Mouse (Mus musculus) liver, embryonic 16.5 days (tissue): ENCODE results near the gene Nol3. TPM values are rescaled to one million over a fixed set of nuclear protein-coding genes. Genes with fewer than 3 reads are reported as not detected.
"Not testable (repeated sequence)": the region's sequence is repeated elsewhere in the genome, so short reads cannot be mapped to it uniquely, and the experiment has no call there.

ENCODE experiments used
- ATAC-seq: fragments of 200-750 bp; cut with Nextera tagmentation; 2 replicates; pipeline ENCODE4 v1.8.0; 2017; ENCODE audit warnings: low read depth, mild to moderate bottlenecking, moderate number of reproducible peaks, moderate library complexity
- H3K27ac ChIP-seq: fragments of 300-500 bp; sonication (generic); 2 replicates; pipeline ENCODE4 v1.5.1; 2014; ENCODE audit warnings: mild to moderate bottlenecking, low read length
- H3K27me3 ChIP-seq: fragments of 300-500 bp; sonication (generic); 2 replicates; pipeline ENCODE4 v1.6.1; 2014; ENCODE audit warnings: low read depth, low read length, mixed read lengths; ENCODE audit not compliant: control insufficient read depth, insufficient read depth
- H3K36me3 ChIP-seq: fragments of 300-500 bp; sonication (generic); 2 replicates; pipeline ENCODE4 v1.6.1; 2014; ENCODE audit warnings: mild to moderate bottlenecking; ENCODE audit not compliant: control insufficient read depth, insufficient read depth
- H3K4me1 ChIP-seq: fragments of 300-500 bp; sonication (generic); 2 replicates; pipeline ENCODE4 v1.6.1; 2014; ENCODE audit warnings: low read depth, low read length, mixed read lengths; ENCODE audit not compliant: control insufficient read depth
- H3K4me2 ChIP-seq: fragments of 300-500 bp; sonication (generic); 2 replicates; pipeline ENCODE4 v1.6.1; 2014; ENCODE audit warnings: low read depth, low read length, mixed read lengths
- H3K4me3 ChIP-seq: fragments of 300-500 bp; sonication (generic); 2 replicates; pipeline ENCODE4 v1.5.1; 2014; ENCODE audit warnings: low read depth, mild to moderate bottlenecking, low read length
- H3K9ac ChIP-seq: fragments of 300-500 bp; sonication (generic); 2 replicates; pipeline ENCODE4 v1.6.1; 2014; ENCODE audit warnings: low read depth, low read length
- H3K9me3 ChIP-seq: fragments of 300-500 bp; sonication (generic); replicated peaks from 2 replicates; pipeline ENCODE4 v1.6.1; 2016; ENCODE audit warnings: low read length; ENCODE audit not compliant: control insufficient read depth
- WGBS: fragments of 180-500 bp; shearing (Covaris S2); extraction: QIAGEN DNeasy Blood & Tissue Kit; methylation state at CpG from one replicate; pipeline ENCODE4 v1.1.7; 2014; ENCODE audit not compliant: insufficient replicate concordance; 5-methylcytosine and 5-hydroxymethylcytosine counted together
- polyA plus RNA-seq: library from polyadenylated mRNA; unstranded; fragments of >200 nt; fragmentation: Nextera tagmentation; extraction: Ambion mirVana; gene quantifications from 2 replicates; pipeline ENCODE4 v1.2.1, GENCODE M21; 2015

Gene Nol3
- polyA plus RNA-seq, 1 experiment from 2014 or later: 0.19 TPM

DNA sequence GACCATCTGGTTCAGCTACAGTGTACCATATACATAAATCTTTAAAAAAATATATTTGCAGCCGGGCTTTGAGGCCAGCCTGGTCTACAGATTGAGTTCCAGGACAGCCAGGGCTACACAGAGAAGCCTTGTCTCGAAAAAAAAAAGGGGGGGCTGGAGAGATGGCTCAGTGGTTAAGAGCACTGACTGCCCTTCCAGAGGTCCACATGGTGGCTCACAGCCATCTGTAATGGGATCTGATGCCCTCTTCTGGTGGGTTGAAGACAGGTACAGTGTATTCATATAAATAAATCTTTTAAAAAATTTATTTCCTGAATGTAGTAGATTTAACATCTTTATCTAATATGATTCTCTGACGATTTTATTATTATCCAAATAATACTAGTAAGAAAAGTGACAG, 15.9 kb downstream of the Nol3 start:
- not testable (repeated sequence) for H3K27ac ChIP-seq, H3K9ac ChIP-seq, H3K4me2 ChIP-seq, H3K36me3 ChIP-seq, H3K9me3 ChIP-seq, H3K4me3 ChIP-seq, ATAC-seq
- Histone ChIP-seq H3K4me1 (peaks cover 30% of the 10 kb centered on the region), H3K27me3 (peaks cover 15% of the 10 kb centered on the region)
- 44% methylated on average over 3 of the region's 3 CpGs for WGBS

DNA sequence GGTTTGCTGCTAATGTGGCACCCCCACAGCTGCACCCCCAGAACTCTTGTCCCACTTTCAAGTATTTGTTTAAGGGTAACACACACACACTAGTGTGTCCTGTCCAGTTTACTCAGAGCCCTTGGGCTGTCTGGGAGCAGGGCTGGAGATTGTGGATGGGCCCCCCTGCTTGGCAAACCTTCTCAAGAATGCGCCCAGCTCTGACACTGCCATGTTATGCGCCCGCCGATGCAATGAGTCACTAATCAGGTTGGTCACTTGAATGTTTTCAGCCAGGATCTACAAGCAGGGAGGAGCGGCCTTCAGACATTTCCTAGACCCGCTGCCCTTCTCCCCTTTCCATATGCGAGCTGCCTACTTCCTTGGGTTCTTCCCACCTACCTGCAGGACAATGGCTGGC, 16.5 kb downstream of the Nol3 start:
- H3K9ac ChIP-seq: no peak overlapping the region
- H3K36me3 ChIP-seq: no peaks in the 10 kb centered on the region
- peaks cover 15% of the 10 kb centered on the region for H3K27me3 ChIP-seq
- H3K4me3 ChIP-seq: no peak overlapping the region
- no peaks in the 10 kb centered on the region for H3K9me3 ChIP-seq
- no peak for ATAC-seq
- no peak overlapping the region for H3K27ac ChIP-seq
- no peak overlapping the region for H3K4me2 ChIP-seq
- WGBS: 80% methylated on average over 7 of the region's 7 CpGs
- H3K4me1 ChIP-seq: peaks cover 30% of the 10 kb centered on the region

DNA sequence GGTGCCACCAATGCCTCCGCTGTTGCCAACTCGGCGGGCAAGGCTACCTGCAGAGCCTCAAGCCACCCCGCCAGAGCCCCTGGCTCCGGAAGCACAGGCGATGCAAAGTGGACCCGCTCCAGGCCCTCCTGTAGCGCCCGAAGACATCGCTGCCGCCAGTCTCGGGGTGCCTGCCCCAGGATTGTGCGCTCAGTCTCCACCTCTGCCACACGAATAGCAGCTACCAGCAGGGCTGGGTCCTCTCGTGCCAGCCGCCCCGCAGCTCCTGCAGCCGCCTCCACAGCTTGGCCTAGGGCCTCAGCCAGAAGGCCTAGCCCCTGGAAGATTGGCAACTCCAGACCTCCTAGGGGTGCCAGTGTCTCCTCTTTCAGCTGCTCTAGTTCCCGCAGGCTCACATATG, 17.5 kb downstream of the Nol3 start:
- Histone ChIP-seq H3K9me3 (no peaks in the 10 kb centered on the region), H3K27ac (no peak overlapping the region), H3K4me2 (no peak overlapping the region), H3K9ac (no peak overlapping the region), H3K36me3 (no peaks in the 10 kb centered on the region), H3K4me3 (no peak overlapping the region), H3K4me1 (peaks cover 30% of the 10 kb centered on the region), H3K27me3 (peaks cover 15% of the 10 kb centered on the region)
- 83% methylated on average over 19 of the region's 19 CpGs for WGBS
- ATAC-seq: no peak

DNA sequence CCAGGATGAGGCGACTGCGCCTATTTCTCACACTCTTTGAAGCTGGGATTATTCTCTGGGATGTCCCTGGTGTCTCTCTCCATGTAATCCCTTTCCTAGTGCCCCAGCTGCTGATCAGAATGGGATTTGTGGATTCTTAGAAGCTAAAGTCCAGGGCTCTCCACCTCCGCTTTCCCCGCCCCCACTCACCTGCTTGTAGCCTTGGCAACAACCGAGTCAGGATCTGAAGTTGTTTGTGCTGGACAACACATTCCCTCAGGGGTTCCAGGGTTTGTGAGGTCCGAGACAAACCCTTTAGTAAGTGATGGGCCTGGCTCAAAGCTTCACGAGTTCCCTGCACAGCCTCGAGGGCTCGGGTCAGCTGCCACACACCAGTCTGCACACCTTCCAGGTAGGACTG, 18.8 kb downstream of the Nol3 start:
- Histone ChIP-seq H3K27ac (no peak overlapping the region), H3K9me3 (no peaks in the 10 kb centered on the region), H3K36me3 (peaks cover 4% of the 10 kb centered on the region; the same call in 1 of the 2 replicates), H3K27me3 (peaks cover 11% of the 10 kb centered on the region), H3K4me2 (no peak overlapping the region), H3K9ac (no peak overlapping the region), H3K4me1 (peaks cover 27% of the 10 kb centered on the region), H3K4me3 (peak overlapping the region; percentile 0; the same call in 1 of the 2 replicates)
- ATAC-seq: no peak
- 71% methylated on average over 9 of the region's 9 CpGs for WGBS

DNA sequence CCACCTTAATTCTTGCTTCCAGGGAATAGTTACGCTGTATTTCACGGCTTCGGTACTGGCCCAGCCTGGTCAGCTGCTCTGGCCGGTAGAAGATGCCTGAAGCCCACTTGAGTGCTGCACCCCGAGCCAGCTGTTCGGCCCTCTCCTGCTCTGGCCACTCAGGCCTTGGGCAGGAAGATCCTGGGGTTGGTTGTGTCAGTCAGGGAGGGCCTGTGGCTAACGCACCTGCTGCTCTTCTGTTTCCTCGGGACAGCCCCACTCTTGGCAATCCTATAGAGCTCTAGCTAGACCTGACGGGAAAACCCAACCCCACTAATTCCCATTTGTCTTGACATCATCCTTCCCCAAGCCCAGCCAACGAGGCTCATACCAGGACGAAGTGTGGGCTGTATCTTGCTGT, 19.3 kb downstream of the Nol3 start:
- no peak overlapping the region for H3K4me2 ChIP-seq
- peaks cover 6% of the 10 kb centered on the region for H3K36me3 ChIP-seq
- ATAC-seq: no peak
- H3K4me1 ChIP-seq: peaks cover 23% of the 10 kb centered on the region
- H3K9ac ChIP-seq: no peak overlapping the region
- peaks cover 6% of the 10 kb centered on the region for H3K27me3 ChIP-seq
- 60% methylated on average over 11 of the region's 11 CpGs for WGBS
- H3K27ac ChIP-seq: no peak overlapping the region
- H3K9me3 ChIP-seq: no peaks in the 10 kb centered on the region
- H3K4me3 ChIP-seq: peak overlapping the region; percentile 0; the same call in 1 of the 2 replicates

DNA sequence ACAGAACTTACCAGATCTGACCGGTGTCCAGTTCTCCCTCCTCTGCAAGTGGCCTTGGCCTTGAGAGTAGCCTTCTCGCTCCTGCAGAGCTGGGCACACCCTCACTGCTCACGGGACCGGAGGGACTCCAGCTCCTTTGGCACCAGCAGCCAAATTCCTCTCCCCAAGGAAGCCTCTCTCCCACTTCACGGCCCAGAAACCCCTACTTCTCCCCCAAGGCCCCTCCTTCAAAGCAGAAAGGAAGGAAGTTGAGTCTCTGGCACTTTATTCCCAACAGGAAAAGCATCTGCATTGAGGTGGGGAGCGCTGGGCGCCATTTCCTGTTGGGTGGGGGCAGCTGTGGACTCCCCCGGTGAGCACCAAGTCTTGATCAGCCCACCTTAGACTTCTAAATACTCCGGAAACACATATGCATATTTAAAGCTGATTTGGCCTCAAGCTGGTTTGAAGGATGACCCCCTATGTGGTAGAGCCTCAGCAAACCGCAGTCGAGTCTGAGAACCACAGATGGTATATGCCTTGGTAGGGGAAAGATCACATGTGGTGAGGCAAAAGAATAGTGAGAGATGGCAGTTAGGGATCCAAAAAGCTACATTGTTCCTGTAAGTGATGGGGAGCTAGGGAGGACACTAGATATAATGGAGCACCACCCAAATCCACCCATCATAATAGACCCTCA, 20.1 kb downstream of the Nol3 start, which contains the start of gene Exoc3l:
TSS of gene Exoc3l (minus strand) at position 207 of the 679 bp plus-strand sequence.
- no peaks in the 10 kb centered on the region for H3K9me3 ChIP-seq
- H3K4me1 ChIP-seq: peaks cover 19% of the 10 kb centered on the region
- H3K36me3 ChIP-seq: peaks cover 13% of the 10 kb centered on the region
- H3K4me3 ChIP-seq: peak within 1 kb of the TSS; percentile 97
- no peaks in the 10 kb centered on the region for H3K27me3 ChIP-seq
- peak within 1 kb of the TSS; percentile 86 for H3K27ac ChIP-seq
- no peak for ATAC-seq
- H3K4me2 ChIP-seq: peak within 1 kb of the TSS; percentile 80
- 23% methylated on average over 11 of the region's 11 CpGs for WGBS
- H3K9ac ChIP-seq: peak within 1 kb of the TSS; percentile 98

DNA sequence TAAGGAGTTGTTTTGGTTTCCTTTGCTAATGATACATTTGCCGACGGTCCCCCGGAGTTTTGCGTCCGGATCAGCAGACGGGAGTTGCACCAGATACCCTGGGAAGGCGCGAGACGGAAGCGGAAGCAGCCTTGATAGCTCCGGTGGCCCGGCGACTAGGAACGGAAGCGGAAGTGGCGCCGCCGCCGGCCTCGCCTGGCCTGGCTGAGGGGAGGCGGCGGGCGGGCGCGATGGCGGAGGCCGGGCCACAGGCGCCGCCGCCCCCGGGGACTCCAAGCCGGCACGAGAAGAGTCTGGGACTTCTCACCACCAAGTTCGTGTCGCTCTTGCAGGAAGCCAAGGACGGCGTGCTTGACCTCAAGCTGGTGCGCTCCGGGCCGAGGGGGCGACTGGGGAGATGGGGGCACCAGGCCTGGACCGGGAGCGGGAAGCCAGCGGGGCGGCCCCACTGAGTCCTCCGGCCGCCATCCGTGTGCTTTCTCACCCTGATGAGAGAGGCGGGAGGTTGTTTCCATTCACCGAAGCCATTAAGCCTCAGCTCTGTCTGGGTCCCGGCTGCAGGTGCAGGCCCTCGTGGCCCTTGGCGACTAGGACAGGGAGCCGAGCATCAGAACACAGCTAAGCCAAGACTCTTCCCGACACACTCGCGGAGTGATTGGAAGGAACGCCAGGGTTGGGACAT, 21.7 kb downstream of the Nol3 start, which contains the start of gene E2f4:
TSS of gene E2f4 (plus strand) at position 153 of the 682 bp plus-strand sequence.
- Histone ChIP-seq H3K4me3 (peak within 1 kb of the TSS; percentile 97), H3K4me2 (peak within 1 kb of the TSS; percentile 80), H3K9me3 (no peaks in the 10 kb centered on the region), H3K9ac (peak within 1 kb of the TSS; percentile 98), H3K36me3 (peaks cover 29% of the 10 kb centered on the region), H3K4me1 (peaks cover 28% of the 10 kb centered on the region), H3K27me3 (no peaks in the 10 kb centered on the region), H3K27ac (peak within 1 kb of the TSS; percentile 86)
- WGBS: under 1% methylated on average over 52 of the region's 58 CpGs
- peak; percentile 66 for ATAC-seq

DNA sequence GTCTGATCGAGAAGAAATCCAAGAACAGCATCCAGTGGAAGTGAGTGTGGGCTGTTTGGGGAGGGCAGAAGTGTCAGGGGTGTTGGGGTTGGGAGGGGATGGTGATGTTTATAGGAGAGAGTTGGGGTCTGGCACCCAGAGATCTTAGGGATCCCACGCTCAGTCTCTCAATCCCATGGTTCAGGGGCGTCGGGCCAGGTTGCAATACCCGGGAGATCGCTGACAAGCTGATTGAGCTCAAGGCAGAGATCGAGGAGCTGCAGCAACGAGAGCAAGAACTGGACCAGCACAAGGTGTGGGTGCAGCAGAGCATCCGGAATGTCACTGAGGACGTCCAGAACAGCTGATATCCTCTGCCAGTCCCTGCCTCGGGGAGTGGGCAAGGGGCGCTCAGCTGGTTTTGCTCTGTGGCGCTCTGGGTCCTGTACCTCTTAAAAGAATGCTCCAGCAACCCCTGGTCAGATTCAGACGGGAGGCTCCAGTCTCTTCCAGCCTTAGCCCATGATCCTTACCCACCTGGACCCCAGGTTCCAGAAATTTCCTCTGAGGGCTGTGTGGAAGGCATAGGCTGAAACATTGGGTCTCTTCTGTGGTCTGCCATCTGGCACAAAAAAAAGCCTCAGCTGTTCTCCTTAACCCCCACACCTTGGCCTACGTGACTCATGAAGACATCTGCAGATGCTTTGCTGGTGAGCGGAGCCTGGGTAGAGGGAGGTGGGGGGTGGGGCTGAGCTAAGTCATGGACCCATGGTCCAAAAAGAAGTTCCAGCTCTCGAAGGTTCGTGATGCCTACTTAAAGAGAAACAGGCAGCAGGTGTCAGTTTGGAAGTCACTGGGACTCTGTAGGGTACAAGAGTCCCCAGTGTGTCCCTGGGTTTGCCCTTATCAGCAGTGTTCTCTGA, 22.7 kb downstream of the Nol3 start:
- peak overlapping the region; percentile 98 for H3K9ac ChIP-seq
- 18% methylated on average over 18 of the region's 18 CpGs for WGBS
- H3K9me3 ChIP-seq: no peaks in the 10 kb centered on the region
- H3K4me1 ChIP-seq: peaks cover 38% of the 10 kb centered on the region
- peak overlapping the region; percentile 80 for H3K4me2 ChIP-seq
- H3K27me3 ChIP-seq: no peaks in the 10 kb centered on the region
- peak overlapping the region; percentile 86 for H3K27ac ChIP-seq
- peak overlapping the region; percentile 97 for H3K4me3 ChIP-seq
- peaks cover 37% of the 10 kb centered on the region for H3K36me3 ChIP-seq
- ATAC-seq: 0 out of 2 replicates have a peak, but pooled peaks have one; percentile 4
